Mouse (Mus musculus): ENCODE measurements at regions not wholly inside any gene's neighbourhood (a gene's known extent, or its start where the extent isn't known, plus 50 kb on each side); places are given as distances from the start of the nearest gene placed in this dataset.
A peak's percentile ranks its signal among the peaks of the same experiment; 100 is the strongest.

- WGBS, result 39% methylated on average over 9 of the region's 9 CpGs
- peak; percentile 83 for ATAC-seq (ENCODE audit: borderline replicate concordance, extremely low read depth, low FRiP score, low TSS enrichment)
- Histone ChIP-seq H3K27ac (peak overlapping the region; percentile 63), H3K36me3 (no peaks in the 10 kb centered on the region), H3K9me3 (no peaks in the 10 kb centered on the region), H3K4me2 (no peak overlapping the region), H3K9ac (no peak overlapping the region), H3K27me3 (no peaks in the 10 kb centered on the region; the same call in 1 of the 2 replicates), H3K4me1 (peaks cover 13% of the 10 kb centered on the region), H3K4me3 (no peak overlapping the region)
Measured at GRCm38 (mm10) chr9:61655433-61655981, 258.8 kb downstream of the Rplp1 start.

GRCm38 (mm10) chr9:61645661-61646425 is 268.5 kb downstream of the Rplp1 start:
- no peaks in the 10 kb centered on the region for H3K36me3 ChIP-seq
- H3K4me2 ChIP-seq, result peak overlapping the region; percentile 31
- H3K4me1 ChIP-seq, result no peaks in the 10 kb centered on the region; the same call in 1 of the 2 replicates
- no peak overlapping the region for H3K9ac ChIP-seq
- peak; percentile 62; the same call in 1 of the 2 replicates for ATAC-seq (ENCODE audit: borderline replicate concordance, extremely low read depth, low FRiP score, low TSS enrichment)
- 0 out of 2 replicates have a peak overlapping the region, but pooled peaks have one; percentile 1 for H3K27ac ChIP-seq
- no peaks in the 10 kb centered on the region for H3K27me3 ChIP-seq
- H3K4me3 ChIP-seq, result no peak overlapping the region
- H3K9me3 ChIP-seq, result no peaks in the 10 kb centered on the region
- WGBS, result 42% methylated on average over 20 of the region's 20 CpGs

GRCm38 (mm10) chr9:61640739-61641138 is 268.6 kb downstream of the Tle3 start:
- H3K4me1 ChIP-seq, result no peaks in the 10 kb centered on the region; the same call in 1 of the 2 replicates
- no peak overlapping the region for H3K4me3 ChIP-seq
- H3K9me3 ChIP-seq, result no peaks in the 10 kb centered on the region
- no peaks in the 10 kb centered on the region for H3K27me3 ChIP-seq
- no peak for ATAC-seq (ENCODE audit: borderline replicate concordance, extremely low read depth, low FRiP score, low TSS enrichment)
- H3K4me2 ChIP-seq, result no peak overlapping the region
- H3K27ac ChIP-seq, result no peak overlapping the region
- H3K9ac ChIP-seq, result no peak overlapping the region
- WGBS, result 86% methylated on average over 3 of the region's 3 CpGs
- no peaks in the 10 kb centered on the region for H3K36me3 ChIP-seq

- Histone ChIP-seq H3K9ac (no peak overlapping the region), H3K4me3 (no peak overlapping the region), H3K27ac (no peak overlapping the region), H3K9me3 (no peaks in the 10 kb centered on the region), H3K4me1 (no peaks in the 10 kb centered on the region), H3K27me3 (no peaks in the 10 kb centered on the region), H3K4me2 (no peak overlapping the region), H3K36me3 (no peaks in the 10 kb centered on the region)
- WGBS, result 87% methylated on average over 11 of the region's 11 CpGs
- ATAC-seq (ENCODE audit: borderline replicate concordance, extremely low read depth, low FRiP score, low TSS enrichment), result no peak
Measured at GRCm38 (mm10) chr9:61638908-61639307, 266.7 kb downstream of the Tle3 start.

- ATAC-seq (ENCODE audit: borderline replicate concordance, extremely low read depth, low FRiP score, low TSS enrichment), result no peak
- no peak overlapping the region for H3K4me3 ChIP-seq
- H3K27ac ChIP-seq, result no peak overlapping the region
- H3K36me3 ChIP-seq, result no peaks in the 10 kb centered on the region
- no peaks in the 10 kb centered on the region for H3K4me1 ChIP-seq
- H3K9me3 ChIP-seq, result no peaks in the 10 kb centered on the region
- no peak overlapping the region for H3K4me2 ChIP-seq
- WGBS, result 85% methylated on average over 9 of the region's 9 CpGs
- H3K27me3 ChIP-seq, result no peaks in the 10 kb centered on the region
- no peak overlapping the region for H3K9ac ChIP-seq
Measured at GRCm38 (mm10) chr9:61633936-61634335, 261.8 kb downstream of the Tle3 start.

GRCm38 (mm10) chr9:61632602-61633001 is 260.4 kb downstream of the Tle3 start:
- no peak for ATAC-seq (ENCODE audit: borderline replicate concordance, extremely low read depth, low FRiP score, low TSS enrichment)
- H3K9me3 ChIP-seq, result no peaks in the 10 kb centered on the region

GRCm38 (mm10) chr9:61631097-61631496 is 258.9 kb downstream of the Tle3 start:
- no peaks in the 10 kb centered on the region for H3K9me3 ChIP-seq
- no peaks in the 10 kb centered on the region for H3K27me3 ChIP-seq
- no peaks in the 10 kb centered on the region for H3K4me1 ChIP-seq
- H3K36me3 ChIP-seq, result no peaks in the 10 kb centered on the region
- no peak overlapping the region for H3K9ac ChIP-seq
- H3K4me2 ChIP-seq, result no peak overlapping the region
- ATAC-seq (ENCODE audit: borderline replicate concordance, extremely low read depth, low FRiP score, low TSS enrichment), result no peak
- WGBS, result 81% methylated on average over 7 of the region's 7 CpGs
- H3K4me3 ChIP-seq, result no peak overlapping the region
- no peak overlapping the region for H3K27ac ChIP-seq

More at GRCm38 (mm10) chr9:61632602-61633001, 260.4 kb downstream of the Tle3 start:
- Histone ChIP-seq H3K4me1 (no peaks in the 10 kb centered on the region), H3K4me3 (no peak overlapping the region), H3K27me3 (no peaks in the 10 kb centered on the region), H3K9ac (no peak overlapping the region), H3K27ac (no peak overlapping the region), H3K36me3 (no peaks in the 10 kb centered on the region), H3K4me2 (no peak overlapping the region)
- WGBS, result 83% methylated on average over 3 of the region's 3 CpGs

- Histone ChIP-seq H3K4me1 (no peaks in the 10 kb centered on the region), H3K9me3 (no peaks in the 10 kb centered on the region), H3K4me3 (no peak overlapping the region), H3K36me3 (no peaks in the 10 kb centered on the region), H3K27ac (no peak overlapping the region), H3K27me3 (no peaks in the 10 kb centered on the region), H3K4me2 (no peak overlapping the region), H3K9ac (no peak overlapping the region)
- 74% methylated on average over 6 of the region's 6 CpGs for WGBS
- no peak for ATAC-seq (ENCODE audit: borderline replicate concordance, extremely low read depth, low FRiP score, low TSS enrichment)
Measured at GRCm38 (mm10) chr9:61627801-61628574, 255.8 kb downstream of the Tle3 start.

GRCm38 (mm10) chr9:61622933-61623332 is 250.8 kb downstream of the Tle3 start:
- H3K9me3 ChIP-seq, result no peaks in the 10 kb centered on the region
- no peak overlapping the region for H3K9ac ChIP-seq
- no peak overlapping the region for H3K27ac ChIP-seq
- H3K27me3 ChIP-seq, result no peaks in the 10 kb centered on the region
- 56% methylated on average over 7 of the region's 7 CpGs for WGBS
- H3K36me3 ChIP-seq, result no peaks in the 10 kb centered on the region
- H3K4me1 ChIP-seq, result no peaks in the 10 kb centered on the region
- no peak overlapping the region for H3K4me2 ChIP-seq
- ATAC-seq (ENCODE audit: borderline replicate concordance, extremely low read depth, low FRiP score, low TSS enrichment), result no peak
- no peak overlapping the region for H3K4me3 ChIP-seq

GRCm38 (mm10) chr9:61621939-61622338 is 249.8 kb downstream of the Tle3 start:
- Histone ChIP-seq H3K9me3 (no peaks in the 10 kb centered on the region), H3K4me2 (no peak overlapping the region), H3K36me3 (no peaks in the 10 kb centered on the region), H3K4me1 (no peaks in the 10 kb centered on the region), H3K27ac (no peak overlapping the region), H3K9ac (no peak overlapping the region), H3K4me3 (no peak overlapping the region), H3K27me3 (no peaks in the 10 kb centered on the region)
- ATAC-seq (ENCODE audit: borderline replicate concordance, extremely low read depth, low FRiP score, low TSS enrichment), result no peak
- WGBS, result 87% methylated on average over 5 of the region's 5 CpGs

- Histone ChIP-seq H3K36me3 (no peaks in the 10 kb centered on the region), H3K27ac (no peak overlapping the region), H3K4me3 (no peak overlapping the region), H3K9me3 (no peaks in the 10 kb centered on the region), H3K27me3 (no peaks in the 10 kb centered on the region), H3K9ac (no peak overlapping the region), H3K4me1 (no peaks in the 10 kb centered on the region), H3K4me2 (no peak overlapping the region)
- WGBS, result 53% methylated on average over 2 of the region's 2 CpGs
- no peak for ATAC-seq (ENCODE audit: borderline replicate concordance, extremely low read depth, low FRiP score, low TSS enrichment)
Measured at GRCm38 (mm10) chr9:61620786-61621185, 248.6 kb downstream of the Tle3 start.

GRCm38 (mm10) chr9:61620105-61620504 is 247.9 kb downstream of the Tle3 start:
- H3K4me1 ChIP-seq, result no peaks in the 10 kb centered on the region
- no peak overlapping the region for H3K4me2 ChIP-seq
- no peaks in the 10 kb centered on the region for H3K36me3 ChIP-seq
- no peaks in the 10 kb centered on the region for H3K9me3 ChIP-seq
- ATAC-seq (ENCODE audit: borderline replicate concordance, extremely low read depth, low FRiP score, low TSS enrichment), result no peak
- 62% methylated on average over 4 of the region's 4 CpGs for WGBS
- no peak overlapping the region for H3K27ac ChIP-seq
- no peak overlapping the region for H3K4me3 ChIP-seq
- no peaks in the 10 kb centered on the region for H3K27me3 ChIP-seq
- H3K9ac ChIP-seq, result no peak overlapping the region
